Mouse (Mus musculus): Measurements from ENCODE around the gene Tle3.

- TF ChIP-seq CTCF (IDR thresholded peaks at IDR 0.05; ENCODE audit: low read depth) (no peak), EP300 (optimal IDR thresholded peaks at IDR 0.05) (no peak)
Measured at GRCm38 (mm10) chr9:61434062-61434461, 61.9 kb downstream of the Tle3 start.
